Mouse (Mus musculus) urinary bladder, adult 18-20 months (tissue): Measurements from ENCODE around the gene Lrrk1.

Experiments
- DNase-seq, 2 experiments: peaks; one replicate each; pipeline ENCODE4 v3.0.0; 2022; ENCODE audit warnings: low spot score in 2 of 2, mixed read lengths in 2 of 2

Lrrk1 gene

DNA sequence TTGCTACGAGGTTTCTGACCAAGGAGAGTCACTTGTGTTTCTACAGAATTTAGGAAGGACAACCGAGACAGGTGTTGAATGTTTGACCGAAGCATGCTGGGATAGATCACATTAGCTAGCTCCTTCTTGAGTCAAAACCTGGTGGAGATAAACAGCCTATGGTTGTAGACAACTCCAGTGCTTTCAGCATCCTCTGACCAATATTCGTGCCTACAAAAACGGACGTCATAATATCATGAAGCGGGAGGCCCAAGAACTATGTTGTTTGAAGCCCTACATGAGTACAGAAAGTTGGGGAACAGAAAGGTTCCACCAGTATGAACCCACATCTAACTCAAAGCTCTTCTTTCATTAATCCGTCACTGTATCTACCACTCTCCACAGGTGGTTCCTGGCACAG is 3.3 kb downstream of the Lrrk1 start:
- DNase-seq, result no peak

DNA sequence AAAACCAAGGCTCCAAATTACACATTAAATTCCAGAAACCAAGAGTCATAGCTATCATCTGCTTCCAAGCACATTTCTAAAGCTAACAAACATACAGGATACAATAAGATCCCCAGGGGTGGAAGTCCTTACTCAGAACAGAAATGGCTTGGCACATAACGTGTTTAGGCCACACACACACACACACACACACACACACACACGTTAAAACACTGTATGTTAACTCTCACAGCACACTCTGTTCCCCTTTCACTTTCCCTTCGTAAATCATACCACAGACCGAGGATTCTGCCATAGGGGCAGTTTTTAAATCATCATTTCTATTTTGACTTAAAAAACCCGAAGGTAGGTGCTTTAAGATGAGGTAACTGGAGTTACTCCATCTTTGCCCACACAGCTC is 3.9 kb downstream of the Lrrk1 start:
- no peak for DNase-seq

DNA sequence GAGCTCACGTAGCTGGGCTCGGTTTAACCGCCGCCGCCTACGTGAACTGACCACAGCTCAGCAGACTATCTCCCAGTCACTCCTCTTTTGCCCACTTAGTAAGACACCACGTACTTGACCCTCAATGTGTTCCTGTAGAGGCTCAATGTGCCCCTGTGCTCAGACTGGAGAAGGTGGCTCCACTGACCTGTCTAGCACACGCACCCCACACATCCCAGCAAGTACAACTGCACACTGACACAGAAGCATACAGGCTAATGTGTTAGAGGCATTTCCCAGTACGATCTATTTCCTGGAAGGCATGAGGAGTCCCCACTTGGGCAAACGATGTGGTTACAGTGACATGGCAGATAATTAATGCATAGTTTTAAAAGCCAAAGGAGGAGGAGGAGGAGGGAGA is 11.6 kb downstream of the Lrrk1 start:
- no peak for DNase-seq

DNA sequence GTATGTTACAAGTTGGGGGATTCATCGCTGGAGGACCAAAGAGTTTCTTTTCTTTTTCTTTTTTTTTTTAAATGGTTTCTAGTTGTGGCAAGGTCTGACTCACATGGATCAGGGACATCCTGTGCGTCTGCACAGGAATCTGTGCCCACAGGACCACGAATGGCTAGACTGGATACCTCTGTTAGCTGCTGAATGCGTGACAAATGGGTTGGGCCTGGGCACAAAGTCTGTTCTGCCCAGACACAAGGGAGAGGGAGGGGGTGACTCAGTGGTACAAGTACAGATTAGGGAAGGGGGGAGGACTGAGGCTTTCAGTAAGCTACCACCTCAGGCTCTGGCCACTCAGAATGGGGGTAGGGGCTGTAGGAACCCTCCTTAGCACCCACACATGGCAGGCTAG is 12.4 kb downstream of the Lrrk1 start:
- no peak for DNase-seq

DNA sequence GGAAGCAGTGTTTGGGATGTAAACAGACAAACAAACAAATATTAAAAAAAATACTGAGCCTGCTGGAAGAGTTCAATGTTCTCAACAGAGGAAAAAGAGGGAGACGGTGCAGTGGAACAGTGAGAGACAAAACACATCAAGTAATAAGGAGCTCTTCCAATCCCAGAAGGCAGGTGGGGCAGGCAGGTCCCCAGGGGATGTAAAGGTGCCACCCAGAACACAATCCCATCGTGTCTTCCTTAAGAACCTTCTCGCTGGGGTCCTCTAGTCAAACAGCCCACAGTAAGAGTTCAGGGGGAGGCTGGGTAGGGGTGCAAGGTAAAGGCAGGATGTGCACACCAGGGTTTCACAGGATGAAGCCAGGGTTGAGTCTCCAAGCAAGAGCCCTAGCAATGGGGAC is 14.8 kb downstream of the Lrrk1 start:
- no peak for DNase-seq

DNA sequence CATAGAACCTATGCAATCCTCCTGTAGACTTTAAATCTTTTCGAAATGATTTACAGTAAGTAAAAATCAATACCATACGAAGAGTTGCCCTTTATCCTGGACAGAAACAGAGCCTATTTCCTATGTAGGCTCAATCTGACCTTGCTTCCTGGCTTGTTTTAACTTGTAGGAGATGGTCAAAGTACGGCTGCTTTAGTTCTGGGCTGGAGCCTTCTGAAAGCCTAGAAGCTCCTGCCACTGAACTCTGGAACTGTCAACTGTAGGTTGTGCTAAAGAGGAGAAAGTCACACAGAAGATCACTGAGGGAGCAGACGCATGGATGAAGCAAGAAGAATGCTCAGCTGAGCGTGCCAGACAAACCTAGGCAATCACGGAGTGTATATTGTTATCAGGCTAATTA is 17.2 kb downstream of the Lrrk1 start:
- no peak for DNase-seq

DNA sequence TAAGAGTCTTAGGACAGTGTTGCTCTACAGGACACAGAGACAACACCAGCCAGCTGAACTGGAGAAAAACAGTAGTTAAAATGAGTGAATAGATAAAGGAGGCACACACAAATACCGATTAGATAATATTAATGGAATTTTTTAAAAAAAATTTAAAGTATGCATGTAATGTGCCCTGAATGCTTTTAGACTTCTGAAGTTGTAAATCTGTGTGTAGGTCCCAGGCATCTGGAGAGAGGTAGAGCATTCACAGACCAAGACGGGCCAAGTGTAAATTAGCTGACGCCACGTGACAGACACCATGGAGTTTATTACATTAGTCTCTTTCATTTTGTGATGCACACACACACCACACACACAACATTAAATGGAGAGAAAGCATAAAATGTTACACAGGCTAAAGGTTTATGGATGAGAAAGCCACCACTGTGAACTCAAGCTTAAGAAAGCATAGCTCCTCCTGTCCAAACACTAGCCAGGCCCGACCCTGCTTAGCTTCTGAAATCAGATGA is 18.2 kb downstream of the Lrrk1 start:
- no peak for DNase-seq

DNA sequence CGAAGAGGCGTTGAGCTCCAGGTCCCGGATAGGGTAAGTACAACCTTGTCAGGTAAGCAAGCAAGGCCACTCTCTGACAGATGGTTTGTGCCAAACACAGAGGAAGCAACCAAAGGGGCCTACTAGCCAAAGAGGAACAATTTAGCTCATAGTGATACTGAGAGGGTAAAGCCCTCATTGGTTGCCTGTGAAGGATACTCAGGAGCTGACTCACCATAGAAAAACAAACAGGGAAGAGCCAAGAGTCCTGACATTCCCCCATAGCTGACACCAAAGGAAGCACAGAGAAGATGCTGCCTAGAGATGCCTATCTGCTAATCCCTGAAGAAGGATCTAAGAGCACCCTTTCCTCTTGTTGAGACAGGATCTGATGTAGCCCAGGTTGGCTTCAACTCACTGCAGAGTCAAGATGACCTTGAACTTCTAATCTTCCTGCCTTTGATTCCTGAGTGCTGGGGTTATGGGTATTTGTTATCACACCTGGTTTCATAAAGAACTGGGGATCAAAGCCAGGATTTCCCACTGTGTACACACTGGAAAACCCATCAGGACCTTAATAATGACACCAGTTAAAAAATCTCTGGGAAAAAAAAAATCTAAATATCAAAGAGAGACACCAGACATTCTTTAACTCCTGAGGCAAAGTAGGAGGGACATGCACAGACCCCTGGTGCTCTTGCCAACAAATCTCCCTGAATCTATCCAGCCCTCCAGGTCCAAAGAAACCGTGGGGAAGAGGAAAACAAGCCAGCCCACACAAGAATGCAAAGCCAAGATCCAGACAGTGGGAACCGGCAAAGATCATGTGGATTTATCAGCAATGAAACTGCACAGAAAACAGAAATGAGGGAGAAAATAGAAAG is 18.8 kb downstream of the Lrrk1 start:
- no peak for DNase-seq

DNA sequence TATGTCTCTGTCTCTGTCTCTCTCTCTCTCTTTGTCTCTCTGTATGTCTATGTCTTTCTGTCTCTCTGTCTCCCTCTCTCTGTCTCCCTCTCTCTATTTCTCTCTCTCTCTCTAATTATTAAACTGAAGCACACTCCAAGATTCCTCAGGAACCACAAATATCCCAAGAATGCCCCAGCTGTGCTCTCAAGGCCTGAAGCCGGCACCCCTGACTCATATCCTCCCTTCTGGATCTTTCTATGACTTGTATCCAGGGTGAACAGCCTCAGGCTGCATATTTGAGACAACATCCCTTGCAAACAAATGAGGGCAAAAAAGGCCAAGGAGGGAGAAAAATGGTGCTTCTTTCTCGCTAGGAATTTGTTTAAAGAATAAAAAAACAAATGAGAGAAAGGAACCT is 22.2 kb downstream of the Lrrk1 start, which contains the start of gene Gm10974:
Gm10974 (plus strand) TSS at position 2 of the 400 bp plus-strand sequence.
- DNase-seq, result no peak

DNA sequence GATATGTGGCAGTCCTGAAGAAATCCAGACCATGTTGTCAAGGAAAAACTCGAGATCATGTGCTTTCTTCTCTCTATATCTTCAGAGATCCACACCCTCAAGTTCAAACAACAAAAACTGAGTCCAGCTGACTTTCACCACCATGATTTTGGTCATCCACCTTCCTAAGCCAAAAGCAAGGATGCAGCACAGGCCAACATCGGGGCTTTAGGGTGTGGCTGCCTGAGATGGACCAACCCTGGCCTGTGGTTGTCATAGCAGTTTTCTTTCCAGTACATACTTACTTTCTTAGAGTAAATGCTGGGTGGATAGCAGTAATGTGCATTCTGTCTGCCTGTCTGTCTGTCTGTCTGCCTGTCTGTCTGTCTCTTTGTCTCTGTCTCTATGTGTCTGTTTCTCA is 22.7 kb downstream of the Lrrk1 start:
- no peak for DNase-seq

DNA sequence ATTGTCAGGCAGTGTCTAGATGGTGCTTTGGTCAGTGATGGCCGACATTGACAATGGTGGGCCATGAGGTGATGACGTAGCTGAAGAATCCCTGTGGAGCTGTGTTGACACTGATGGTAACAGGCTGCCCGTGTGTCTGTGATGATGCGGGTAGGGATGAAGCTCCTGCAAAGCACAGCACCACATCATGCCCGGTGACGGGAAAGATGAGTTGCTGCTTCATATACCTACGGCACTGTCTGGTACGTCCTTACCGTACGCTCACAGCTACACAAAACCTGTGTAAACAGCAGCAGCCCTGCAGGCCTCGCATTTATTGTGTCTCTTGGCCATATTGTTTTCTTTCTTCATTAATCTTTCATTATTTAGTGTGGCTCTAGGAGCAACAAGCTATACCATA is 23.7 kb downstream of the Lrrk1 start:
- no peak for DNase-seq

DNA sequence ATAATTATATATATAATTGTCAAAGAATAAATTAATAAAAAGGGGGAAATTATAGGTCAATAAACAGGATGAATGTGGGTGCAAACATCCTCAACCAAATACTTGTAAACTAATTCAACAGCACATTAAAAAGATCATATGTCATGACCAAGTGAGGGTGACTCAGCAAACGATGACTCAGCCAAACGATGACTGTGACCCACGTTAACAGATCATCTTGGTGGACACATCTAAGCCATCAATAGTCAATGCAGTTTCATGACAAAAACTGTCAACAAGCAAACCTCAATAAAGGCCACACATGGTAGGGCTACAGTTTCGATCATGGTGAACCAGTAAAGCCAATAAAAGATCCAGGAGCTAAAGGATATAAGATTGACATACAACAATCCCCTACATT is 29.1 kb downstream of the Lrrk1 start:
- DNase-seq, result no peak

DNA sequence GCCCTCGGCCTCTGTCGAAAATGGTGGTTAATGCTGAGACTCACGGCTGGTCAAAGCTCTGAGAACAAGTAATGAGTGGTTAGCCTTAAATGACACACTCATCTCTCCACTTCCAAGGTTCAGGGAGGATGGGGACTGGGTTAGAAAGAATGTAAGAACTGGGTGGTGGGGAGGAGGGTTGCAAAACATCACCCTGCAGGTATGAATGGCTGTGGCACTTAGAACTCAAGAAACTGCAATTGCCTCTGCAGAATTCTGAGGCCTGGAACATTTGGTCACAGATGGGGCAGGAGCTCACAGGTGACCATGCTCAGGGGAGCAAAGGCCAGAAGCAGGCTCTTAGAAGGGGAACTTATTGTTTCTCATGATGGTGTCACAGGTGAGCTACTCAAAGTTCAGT is 29.7 kb downstream of the Lrrk1 start:
- no peak for DNase-seq

DNA sequence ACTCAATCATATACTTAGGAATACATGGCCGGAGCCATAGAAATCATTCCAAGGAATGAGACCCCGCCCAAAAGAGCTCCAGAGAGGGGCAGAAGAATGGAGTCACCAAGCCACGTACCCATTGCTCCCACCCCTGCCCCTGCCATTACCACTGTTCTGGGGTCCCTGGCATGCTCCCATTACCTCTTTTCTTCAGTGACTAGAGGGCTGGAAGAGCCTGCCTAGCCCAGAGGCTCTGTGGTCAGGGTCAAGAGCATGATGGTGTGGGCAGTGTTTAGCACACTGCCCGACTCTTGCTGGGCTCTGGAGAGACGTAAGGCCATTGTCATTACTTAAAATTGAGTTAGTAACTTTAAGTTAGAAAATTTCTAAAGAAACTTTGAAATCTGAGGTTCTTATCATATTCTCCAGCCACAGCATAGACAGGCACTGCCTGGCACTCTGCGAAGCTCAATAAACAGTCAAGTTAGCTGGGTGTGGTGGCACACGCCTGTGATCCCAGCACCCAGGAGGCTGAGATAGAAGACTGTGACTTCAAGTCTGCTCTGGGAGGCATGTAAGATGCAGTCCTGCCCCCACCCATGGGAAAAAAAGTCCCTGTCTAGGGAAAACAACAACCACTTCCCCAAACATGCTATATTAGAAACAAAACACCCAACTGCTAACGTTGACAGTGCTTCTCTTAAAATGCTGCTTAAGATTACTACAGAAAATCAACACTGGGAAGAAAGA is 32.2 kb downstream of the Lrrk1 start:
- no peak for DNase-seq

DNA sequence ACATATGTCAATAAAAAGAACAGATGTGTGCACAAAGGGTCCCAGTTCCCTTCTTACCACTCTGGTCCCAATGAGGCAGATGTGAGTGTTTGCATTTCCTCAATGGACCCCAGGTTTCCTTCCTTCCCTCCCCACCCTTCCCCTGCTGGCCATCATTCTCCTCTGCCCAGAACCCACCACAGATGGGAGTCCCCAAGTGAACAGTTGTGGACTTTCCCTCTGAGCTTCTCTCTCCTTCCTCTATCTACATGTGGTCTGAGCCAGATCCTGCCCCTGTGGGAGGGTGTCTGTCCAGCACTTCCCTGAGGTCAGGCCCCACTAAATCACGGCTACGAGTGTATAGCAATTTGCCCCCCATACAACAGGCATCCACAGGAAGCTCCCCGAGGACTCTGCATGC is 33.2 kb downstream of the Lrrk1 start:
- no peak for DNase-seq

DNA sequence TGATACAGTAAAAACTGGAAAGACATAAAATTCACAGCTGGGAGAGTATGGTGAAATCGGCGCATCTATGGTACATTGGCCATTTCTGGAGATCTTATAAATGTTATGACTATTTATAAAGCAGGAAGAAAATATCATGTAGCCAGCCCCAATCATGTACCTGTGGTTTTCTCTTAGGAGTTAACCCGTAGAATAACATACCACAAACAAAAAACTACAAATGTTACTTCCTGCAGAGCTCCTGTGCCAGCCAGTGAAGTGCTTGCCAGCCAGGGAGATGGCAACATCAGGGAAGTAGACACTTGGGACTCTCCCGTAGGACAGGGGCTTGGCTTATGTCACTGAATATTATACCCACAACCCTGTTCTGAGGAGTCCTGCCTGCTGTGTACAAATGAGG is 37.1 kb downstream of the Lrrk1 start:
- no peak for DNase-seq

DNA sequence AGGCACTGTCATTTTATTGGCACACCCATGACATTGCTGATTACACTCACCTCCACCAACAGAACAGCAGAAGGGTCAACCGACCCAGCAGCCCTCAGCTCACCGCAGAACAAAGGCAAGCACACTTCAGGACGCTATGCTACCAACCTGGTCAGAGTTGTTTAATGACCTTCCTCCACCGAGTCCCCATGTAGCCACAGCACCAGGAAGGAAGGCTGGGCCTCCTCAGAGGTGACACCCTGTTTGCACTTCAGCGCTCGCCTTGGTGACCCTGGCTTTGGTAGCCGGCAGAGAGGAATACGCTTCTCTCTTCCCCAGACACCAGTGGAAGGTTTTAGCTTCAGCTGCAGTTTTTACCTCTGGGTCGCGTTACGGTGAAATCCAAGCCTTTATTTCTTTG is 38.5 kb downstream of the Lrrk1 start:
- no peak for DNase-seq

DNA sequence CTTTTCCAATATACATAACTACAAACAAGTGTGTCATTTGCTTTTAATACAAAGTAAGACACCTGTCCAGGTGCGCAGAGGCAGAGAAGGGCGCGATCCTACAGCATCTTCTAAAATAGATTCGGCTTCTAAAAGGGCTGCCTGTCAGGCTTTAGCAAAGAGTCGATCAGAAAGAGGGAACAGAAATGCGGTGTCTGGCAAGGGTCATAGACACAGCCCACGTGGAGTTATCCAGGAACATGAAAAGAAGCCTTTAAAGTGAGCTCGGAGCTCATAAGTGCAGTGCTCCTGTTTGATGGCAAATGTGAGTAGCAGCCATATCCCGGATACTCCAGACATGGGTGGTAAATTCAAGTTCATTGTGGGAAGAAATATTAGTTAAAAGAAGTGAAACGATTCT is 39.6 kb downstream of the Lrrk1 start:
- no peak for DNase-seq

DNA sequence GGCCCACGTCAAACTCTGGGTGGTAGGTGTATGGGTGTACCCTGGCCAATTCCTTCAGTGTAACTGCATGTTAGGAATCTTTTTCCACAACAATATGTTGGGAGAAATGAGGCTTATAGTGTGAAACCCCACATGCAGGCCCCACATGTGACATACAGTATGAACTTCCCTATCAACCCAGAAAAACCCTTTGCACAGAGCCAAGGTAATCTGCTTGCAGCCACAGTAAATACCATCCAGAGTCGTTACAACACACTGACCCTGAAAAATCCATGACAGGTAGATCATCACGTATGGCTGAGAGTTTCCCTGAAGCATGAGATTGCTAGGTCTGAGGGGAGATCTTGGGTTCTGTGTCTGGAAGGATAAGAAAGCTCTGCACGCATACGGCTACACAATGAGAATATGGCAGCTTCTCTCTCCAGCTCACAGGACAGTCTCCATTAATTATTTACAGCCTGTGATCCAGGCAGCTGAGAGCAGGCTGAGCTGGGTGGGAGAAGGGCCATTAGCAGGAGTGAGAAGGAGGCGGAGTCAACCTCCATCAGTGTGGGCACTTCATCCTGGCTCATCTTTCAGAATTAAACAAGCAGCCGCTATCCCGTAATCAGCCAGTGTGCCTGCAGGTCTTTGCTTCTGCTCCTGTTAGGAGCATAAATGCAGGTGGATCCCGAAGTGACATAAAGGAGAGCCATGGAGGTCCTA is 41.0 kb downstream of the Lrrk1 start:
- DNase-seq, result no peak

DNA sequence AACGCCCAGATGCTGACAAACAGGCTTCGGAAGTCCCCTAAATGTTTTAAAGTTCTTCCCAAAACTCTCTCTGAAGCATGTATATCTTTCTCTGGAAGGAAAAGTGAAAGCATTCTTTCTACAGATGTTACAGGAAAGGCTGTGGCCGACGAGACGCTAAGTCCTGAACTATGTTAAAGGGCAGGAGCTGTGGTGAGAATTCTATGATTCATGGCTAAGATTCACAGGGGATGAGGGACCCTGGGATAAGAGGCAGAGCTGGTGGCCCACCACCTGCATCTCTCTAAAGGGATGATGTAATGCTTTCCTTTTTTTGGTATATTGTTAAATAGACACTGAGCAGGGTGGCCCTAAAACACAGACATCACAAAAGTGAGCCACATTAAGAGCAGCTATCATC is 44.8 kb downstream of the Lrrk1 start:
- DNase-seq, result no peak

DNA sequence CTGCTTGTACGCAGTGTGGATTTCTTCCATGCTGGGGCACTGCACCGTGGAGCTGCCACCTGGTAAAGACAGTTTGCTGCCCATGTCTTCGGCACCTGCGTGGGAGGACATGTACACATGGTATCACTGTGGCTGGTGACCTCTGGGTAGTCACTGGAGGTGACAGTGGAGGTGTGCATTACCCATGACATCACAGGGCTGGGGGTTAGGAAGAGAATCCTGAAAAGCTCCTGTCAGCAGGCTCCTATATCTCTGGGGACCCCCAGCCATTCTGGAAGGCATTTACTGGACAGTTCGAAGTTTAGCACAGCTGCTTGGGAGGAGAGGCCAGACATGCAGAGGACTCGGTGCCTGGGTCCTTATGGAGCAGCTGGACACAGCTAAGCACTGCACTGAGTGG is 45.3 kb downstream of the Lrrk1 start:
- no peak for DNase-seq

DNA sequence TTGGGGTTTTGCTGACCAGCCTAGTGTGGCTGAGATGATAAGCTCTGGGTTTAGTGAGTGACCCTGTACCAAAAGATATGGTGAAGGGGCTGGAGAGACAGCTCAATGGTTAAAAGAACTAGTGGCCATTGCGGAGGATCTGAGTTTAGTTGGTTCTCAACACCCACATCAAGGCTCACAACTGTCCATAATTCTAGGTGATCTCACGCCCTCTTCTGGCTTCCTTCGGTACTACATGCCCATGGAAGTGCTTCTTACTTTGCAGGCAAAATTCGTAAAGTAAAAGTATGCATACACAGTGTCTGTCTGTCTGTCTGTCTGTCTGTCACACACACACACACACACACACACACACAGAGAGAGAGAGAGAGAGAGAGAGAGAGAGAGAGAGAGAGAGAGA is 45.8 kb downstream of the Lrrk1 start:
- DNase-seq, result peak; percentile 44 to 54
